Mouse (Mus musculus): ENCODE data around the gene Myo16. TPM values are rescaled to one million over a fixed set of nuclear protein-coding genes. Genes with fewer than 3 reads are reported as not detected.

The Myo16 gene
- polyA plus RNA-seq, 1 experiment from 2014 or later, result 0.34 TPM

DNA sequence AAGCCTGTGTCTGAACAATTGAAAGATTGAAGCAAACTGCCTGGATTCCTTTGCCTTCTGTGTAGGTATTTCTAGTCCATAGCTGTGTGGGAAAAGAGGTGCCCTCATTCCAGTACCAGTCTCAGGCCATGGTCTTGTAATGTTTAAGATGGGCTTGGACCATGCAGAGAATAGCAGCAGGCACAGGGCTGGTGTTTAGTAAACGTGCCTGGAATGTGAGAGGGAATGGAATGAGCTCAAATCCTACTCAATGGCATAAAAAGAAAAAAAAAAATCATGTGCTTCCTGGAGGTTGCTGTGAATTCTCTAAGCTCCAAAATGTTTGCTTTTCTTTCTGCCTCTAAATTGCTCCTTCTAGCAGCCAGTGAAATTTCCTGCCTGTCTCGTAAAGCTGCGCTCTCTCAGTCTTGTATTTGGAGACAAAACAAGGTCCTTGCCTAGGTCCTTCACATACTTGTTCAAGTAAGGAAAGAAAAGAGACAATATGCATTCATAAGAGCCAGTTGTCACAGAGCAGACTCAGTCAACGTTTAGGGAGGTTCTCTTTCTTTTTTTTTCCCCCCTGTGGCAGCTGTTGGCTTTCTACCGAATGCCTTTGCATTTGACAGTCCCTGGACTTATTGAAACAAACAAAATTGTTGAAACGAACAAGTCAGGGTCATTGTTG, 70.0 kb downstream of the Myo16 start:
- H3K4me3 ChIP-seq (ENCODE audit: control insufficient read depth in 1 of 2, insufficient read depth in 1 of 2, low read depth in 1 of 2, low read length in 2 of 2), result no peak overlapping the region
- H3K9ac ChIP-seq (ENCODE audit: low read length), result no peak overlapping the region
- no peaks in the 10 kb centered on the region for H3K27me3 ChIP-seq (ENCODE audit: control insufficient read depth, insufficient read depth, low read length)
- no peaks in the 10 kb centered on the region for H3K36me3 ChIP-seq (ENCODE audit: control insufficient read depth, insufficient read depth, low read length)
- no peaks in the 10 kb centered on the region for H3K4me1 ChIP-seq (ENCODE audit: control insufficient read depth in 2 of 2, insufficient read depth in 2 of 2, low read length in 2 of 2)
- H3K9me3 ChIP-seq (ENCODE audit: control insufficient read depth, low read length), result no peaks in the 10 kb centered on the region
- 45% methylated on average over 6 of the region's 6 CpGs for WGBS
- no peak overlapping the region for H3K27ac ChIP-seq (replicated peaks in 1 of 2; ENCODE audit: control insufficient read depth in 1 of 2, insufficient read depth in 1 of 2, low read depth in 2 of 2, low read length in 2 of 2)
- H3K4me2 ChIP-seq (ENCODE audit: low read length), result no peak overlapping the region
- no peak for ATAC-seq (ENCODE audit: insufficient number of reproducible peaks, insufficient read depth, low FRiP score, low read depth)

DNA sequence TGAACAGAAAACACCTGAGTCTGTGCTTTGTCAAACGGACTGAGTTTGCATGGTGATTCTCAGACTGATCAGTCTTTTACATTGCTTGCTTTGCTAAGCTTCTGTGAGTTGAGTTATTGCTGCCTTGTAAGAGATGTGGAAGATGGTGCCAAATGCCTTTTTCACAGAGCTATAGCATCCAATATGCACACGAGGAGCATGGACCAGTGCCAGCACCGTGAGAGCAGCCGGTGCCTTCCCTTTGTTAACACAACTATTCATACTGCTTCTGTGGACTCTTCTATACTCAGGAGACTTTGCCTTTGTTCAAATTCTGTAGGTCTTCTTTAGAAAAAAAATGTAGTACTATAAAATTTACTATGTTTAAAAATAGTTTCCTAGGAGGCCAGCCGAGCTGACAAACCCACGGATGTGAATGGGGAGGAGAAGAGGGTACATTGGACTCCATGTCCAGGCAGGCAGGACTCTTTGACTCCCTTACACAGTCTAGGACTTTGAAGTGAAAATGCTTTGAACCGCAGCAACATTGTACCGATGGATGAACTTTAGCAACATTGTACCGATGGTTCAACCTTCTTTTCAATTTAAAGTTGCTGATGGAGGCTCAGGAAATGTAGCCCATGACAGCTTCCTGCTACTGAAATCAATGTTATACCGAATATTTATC, 70.7 kb downstream of the Myo16 start:
- Histone ChIP-seq H3K4me1 (ENCODE audit: control insufficient read depth in 2 of 2, insufficient read depth in 2 of 2, low read length in 2 of 2) (no peaks in the 10 kb centered on the region), H3K27ac (replicated peaks in 1 of 2; ENCODE audit: control insufficient read depth in 1 of 2, insufficient read depth in 1 of 2, low read depth in 2 of 2, low read length in 2 of 2) (no peak overlapping the region), H3K9ac (ENCODE audit: low read length) (no peak overlapping the region), H3K36me3 (ENCODE audit: control insufficient read depth, insufficient read depth, low read length) (no peaks in the 10 kb centered on the region), H3K4me3 (ENCODE audit: control insufficient read depth in 1 of 2, insufficient read depth in 1 of 2, low read depth in 1 of 2, low read length in 2 of 2) (no peak overlapping the region), H3K4me2 (ENCODE audit: low read length) (no peak overlapping the region), H3K9me3 (ENCODE audit: control insufficient read depth, low read length) (no peaks in the 10 kb centered on the region), H3K27me3 (ENCODE audit: control insufficient read depth, insufficient read depth, low read length) (no peaks in the 10 kb centered on the region)
- no peak for ATAC-seq (ENCODE audit: insufficient number of reproducible peaks, insufficient read depth, low FRiP score, low read depth)
- WGBS, result 64% methylated on average over 10 of the region's 10 CpGs

DNA sequence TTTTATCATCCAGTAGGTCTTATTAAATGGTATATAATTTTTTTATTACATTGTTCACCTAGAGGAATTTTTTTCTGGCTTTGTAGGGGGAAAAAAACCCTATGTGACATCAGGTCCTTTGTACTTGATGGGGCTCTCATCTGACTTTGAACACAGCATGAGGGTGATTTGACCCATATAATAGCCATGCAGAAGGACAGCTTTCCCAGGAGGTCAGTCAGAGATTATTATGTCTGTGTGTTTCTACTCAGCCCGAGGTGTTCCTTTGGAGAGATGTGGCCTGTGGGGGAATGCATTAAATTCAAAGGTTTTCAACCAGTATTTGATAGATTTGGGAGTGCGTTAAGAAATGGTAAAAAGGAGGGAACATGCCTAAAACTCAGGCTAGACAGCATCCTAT, 71.3 kb downstream of the Myo16 start:
- Histone ChIP-seq H3K27ac (replicated peaks in 1 of 2; ENCODE audit: control insufficient read depth in 1 of 2, insufficient read depth in 1 of 2, low read depth in 2 of 2, low read length in 2 of 2) (no peak overlapping the region), H3K36me3 (ENCODE audit: control insufficient read depth, insufficient read depth, low read length) (no peaks in the 10 kb centered on the region), H3K9ac (ENCODE audit: low read length) (no peak overlapping the region), H3K4me1 (ENCODE audit: control insufficient read depth in 2 of 2, insufficient read depth in 2 of 2, low read length in 2 of 2) (no peaks in the 10 kb centered on the region), H3K4me2 (ENCODE audit: low read length) (no peak overlapping the region), H3K9me3 (ENCODE audit: control insufficient read depth, low read length) (no peaks in the 10 kb centered on the region), H3K27me3 (ENCODE audit: control insufficient read depth, insufficient read depth, low read length) (no peaks in the 10 kb centered on the region), H3K4me3 (ENCODE audit: control insufficient read depth in 1 of 2, insufficient read depth in 1 of 2, low read depth in 1 of 2, low read length in 2 of 2) (no peak overlapping the region)
- ATAC-seq (ENCODE audit: insufficient number of reproducible peaks, insufficient read depth, low FRiP score, low read depth), result no peak
- WGBS, result 69% methylated on average over 2 of the region's 2 CpGs

DNA sequence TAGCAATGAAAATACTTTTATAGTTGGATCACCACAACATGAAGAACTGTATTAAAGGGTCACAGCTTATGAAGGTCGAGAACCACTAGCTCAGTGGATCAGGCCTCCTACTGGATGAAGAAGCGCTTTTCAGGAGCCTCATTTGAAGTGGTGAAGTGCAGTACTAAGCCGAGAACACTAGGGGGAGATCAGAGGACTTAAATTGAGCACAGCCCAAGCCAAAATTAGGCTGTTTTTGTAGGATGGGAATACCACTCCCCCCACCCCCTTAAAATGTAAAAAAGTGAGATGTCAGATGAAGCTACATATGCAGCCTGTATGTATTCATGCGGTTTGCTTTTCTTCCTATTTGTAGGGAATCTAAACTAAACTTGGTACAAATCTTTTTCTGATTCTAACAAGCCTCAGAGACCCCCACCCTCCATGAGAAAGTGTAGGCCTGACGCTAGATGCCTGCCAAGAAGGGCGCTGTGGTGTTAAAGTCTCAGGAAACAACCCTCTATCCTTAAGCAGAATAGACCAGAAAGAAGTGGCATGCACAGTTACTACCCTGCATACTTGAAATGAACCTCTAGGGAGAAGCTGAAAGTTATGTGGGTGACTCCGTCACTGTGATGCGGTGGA, 77.1 kb downstream of the Myo16 start:
- Histone ChIP-seq H3K4me3 (ENCODE audit: control insufficient read depth in 1 of 2, insufficient read depth in 1 of 2, low read depth in 1 of 2, low read length in 2 of 2) (no peak overlapping the region), H3K9ac (ENCODE audit: low read length) (no peak overlapping the region), H3K36me3 (ENCODE audit: control insufficient read depth, insufficient read depth, low read length) (no peaks in the 10 kb centered on the region), H3K4me2 (ENCODE audit: low read length) (no peak overlapping the region), H3K9me3 (ENCODE audit: control insufficient read depth, low read length) (no peaks in the 10 kb centered on the region), H3K4me1 (ENCODE audit: control insufficient read depth in 2 of 2, insufficient read depth in 2 of 2, low read length in 2 of 2) (no peaks in the 10 kb centered on the region), H3K27ac (replicated peaks in 1 of 2; ENCODE audit: control insufficient read depth in 1 of 2, insufficient read depth in 1 of 2, low read depth in 2 of 2, low read length in 2 of 2) (no peak overlapping the region), H3K27me3 (ENCODE audit: control insufficient read depth, insufficient read depth, low read length) (no peaks in the 10 kb centered on the region)
- ATAC-seq (ENCODE audit: insufficient number of reproducible peaks, insufficient read depth, low FRiP score, low read depth), result no peak
- whole genome bisulfite sequencing, result 44% methylated on average over 8 of the region's 8 CpGs

DNA sequence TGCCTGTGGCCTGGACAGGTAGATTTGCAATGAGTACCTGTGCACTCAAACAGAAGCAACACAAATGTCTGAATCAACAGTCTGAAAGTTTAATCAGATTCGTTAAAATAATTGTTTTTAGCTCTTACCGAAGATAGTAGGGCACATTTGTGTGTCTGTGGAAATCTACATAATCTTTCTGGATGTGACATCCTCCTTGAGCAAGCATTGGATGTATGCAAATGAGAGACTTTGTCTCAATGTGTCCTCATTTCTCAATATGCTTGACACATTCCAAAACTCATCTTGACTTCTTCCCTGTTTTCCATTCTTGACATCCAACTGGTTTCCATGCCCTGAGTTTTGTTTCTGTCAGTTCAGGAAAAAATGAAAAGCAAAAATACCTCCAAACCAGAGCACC, 80.8 kb downstream of the Myo16 start:
- H3K4me1 ChIP-seq (ENCODE audit: control insufficient read depth in 2 of 2, insufficient read depth in 2 of 2, low read length in 2 of 2), result no peaks in the 10 kb centered on the region
- no peak for ATAC-seq (ENCODE audit: insufficient number of reproducible peaks, insufficient read depth, low FRiP score, low read depth)
- H3K9ac ChIP-seq (ENCODE audit: low read length), result no peak overlapping the region
- no peaks in the 10 kb centered on the region for H3K9me3 ChIP-seq (ENCODE audit: control insufficient read depth, low read length)
- 69% methylated on average over 2 of the region's 2 CpGs for WGBS
- no peaks in the 10 kb centered on the region for H3K36me3 ChIP-seq (ENCODE audit: control insufficient read depth, insufficient read depth, low read length)
- no peak overlapping the region for H3K4me3 ChIP-seq (ENCODE audit: control insufficient read depth in 1 of 2, insufficient read depth in 1 of 2, low read depth in 1 of 2, low read length in 2 of 2)
- no peaks in the 10 kb centered on the region for H3K27me3 ChIP-seq (ENCODE audit: control insufficient read depth, insufficient read depth, low read length)
- no peak overlapping the region for H3K4me2 ChIP-seq (ENCODE audit: low read length)
- H3K27ac ChIP-seq (replicated peaks in 1 of 2; ENCODE audit: control insufficient read depth in 1 of 2, insufficient read depth in 1 of 2, low read depth in 2 of 2, low read length in 2 of 2), result no peak overlapping the region

DNA sequence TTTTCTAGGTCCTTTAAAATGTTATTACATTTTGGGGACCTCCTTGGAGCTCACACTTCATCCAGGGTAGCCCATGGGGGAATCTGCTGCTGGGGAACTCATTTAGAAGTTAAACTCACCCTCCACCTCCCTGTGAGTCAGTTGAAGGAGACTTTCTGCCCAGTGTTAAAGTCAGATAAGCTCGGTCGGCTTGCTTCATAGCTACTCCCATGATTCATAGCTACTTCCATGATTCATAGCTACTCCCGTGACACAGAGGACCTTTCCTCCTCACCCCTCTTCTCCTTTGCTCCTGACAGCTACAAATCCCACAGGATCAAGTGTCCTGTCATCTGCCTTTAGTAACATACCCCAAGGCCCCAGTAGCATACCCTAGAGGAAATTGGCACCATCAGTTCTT, 89.6 kb downstream of the Myo16 start:
- Histone ChIP-seq H3K4me2 (ENCODE audit: low read length) (no peak overlapping the region), H3K36me3 (ENCODE audit: control insufficient read depth, insufficient read depth, low read length) (no peaks in the 10 kb centered on the region), H3K27me3 (ENCODE audit: control insufficient read depth, insufficient read depth, low read length) (no peaks in the 10 kb centered on the region), H3K4me1 (ENCODE audit: control insufficient read depth in 2 of 2, insufficient read depth in 2 of 2, low read length in 2 of 2) (no peaks in the 10 kb centered on the region), H3K4me3 (ENCODE audit: control insufficient read depth in 1 of 2, insufficient read depth in 1 of 2, low read depth in 1 of 2, low read length in 2 of 2) (no peak overlapping the region), H3K9ac (ENCODE audit: low read length) (no peak overlapping the region), H3K27ac (replicated peaks in 1 of 2; ENCODE audit: control insufficient read depth in 1 of 2, insufficient read depth in 1 of 2, low read depth in 2 of 2, low read length in 2 of 2) (no peak overlapping the region), H3K9me3 (ENCODE audit: control insufficient read depth, low read length) (no peaks in the 10 kb centered on the region)
- 18% methylated on average over 3 of the region's 3 CpGs for WGBS
- no peak for ATAC-seq (ENCODE audit: insufficient number of reproducible peaks, insufficient read depth, low FRiP score, low read depth)

DNA sequence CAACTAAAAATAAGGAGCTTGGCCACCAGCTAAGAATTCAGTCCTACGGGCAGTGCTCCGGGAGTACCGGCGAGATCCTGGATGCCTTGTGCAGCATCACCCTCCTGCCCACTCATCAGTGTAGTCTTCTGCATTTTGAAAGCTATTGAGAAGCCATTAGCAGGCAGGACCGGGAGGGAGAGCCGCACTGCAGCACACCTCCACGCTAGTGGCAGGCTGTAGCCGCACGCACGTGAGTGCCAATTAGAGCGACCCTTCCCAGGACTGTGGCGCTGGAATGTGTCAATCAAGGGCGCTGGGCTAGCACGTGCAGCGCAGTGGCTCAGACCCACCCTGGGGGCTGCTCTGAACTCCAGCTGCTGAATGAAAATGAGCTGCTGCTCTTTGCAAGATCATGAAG, 95.4 kb downstream of the Myo16 start:
- H3K27me3 ChIP-seq (ENCODE audit: control insufficient read depth, insufficient read depth, low read length), result no peaks in the 10 kb centered on the region
- no peak overlapping the region for H3K27ac ChIP-seq (replicated peaks in 1 of 2; ENCODE audit: control insufficient read depth in 1 of 2, insufficient read depth in 1 of 2, low read depth in 2 of 2, low read length in 2 of 2)
- peak overlapping the region; percentile 71 for H3K4me2 ChIP-seq (ENCODE audit: low read length)
- no peaks in the 10 kb centered on the region for H3K36me3 ChIP-seq (ENCODE audit: control insufficient read depth, insufficient read depth, low read length)
- peaks cover 2 to 3% of the 10 kb centered on the region in 2 experiments; a peak in 1 of 4 replicates for H3K4me1 ChIP-seq (ENCODE audit: control insufficient read depth in 2 of 2, insufficient read depth in 2 of 2, low read length in 2 of 2)
- H3K9ac ChIP-seq (ENCODE audit: low read length), result peak overlapping the region; percentile 34; the same call in 1 of the 2 replicates
- 4% methylated on average over 15 of the region's 15 CpGs for WGBS
- no peak for ATAC-seq (ENCODE audit: insufficient number of reproducible peaks, insufficient read depth, low FRiP score, low read depth)
- peak overlapping the region; percentile 32 to 33 for H3K4me3 ChIP-seq (ENCODE audit: control insufficient read depth in 1 of 2, insufficient read depth in 1 of 2, low read depth in 1 of 2, low read length in 2 of 2)
- no peaks in the 10 kb centered on the region for H3K9me3 ChIP-seq (ENCODE audit: control insufficient read depth, low read length)

Data from heart, embryonic 14.5 days (tissue).